Mouse (Mus musculus): ENCODE results near the gene Gm42420.

Gm42420 gene

GRCm38 (mm10) chr6:39573791-39574554, 11.6 kb upstream of the Gm42420 start, which contains the start of gene Adck2:
Gene Adck2 (plus strand): TSS chr6:39573873.
- DNase-seq (ENCODE audit: low read depth, low spot score), result peak; percentile 76

- no peak for DNase-seq (ENCODE audit: low read depth, low spot score)
Observed at GRCm38 (mm10) chr6:39574555-39574869, 11.0 kb upstream of the Gm42420 start.

- DNase-seq (ENCODE audit: low read depth, low spot score), result no peak
Observed at GRCm38 (mm10) chr6:39574951-39575350, 10.6 kb upstream of the Gm42420 start.

GRCm38 (mm10) chr6:39579552-39579951, 6.0 kb upstream of the Gm42420 start:
- DNase-seq (ENCODE audit: low read depth, low spot score), result no peak

- DNase-seq (ENCODE audit: low read depth, low spot score), result no peak
Observed at GRCm38 (mm10) chr6:39580558-39580957, 5.0 kb upstream of the Gm42420 start.

GRCm38 (mm10) chr6:39581087-39581784, 4.3 kb upstream of the Gm42420 start:
- no peak for DNase-seq (ENCODE audit: low read depth, low spot score)

- no peak for DNase-seq (ENCODE audit: low read depth, low spot score)
Observed at GRCm38 (mm10) chr6:39591481-39591880, 5.9 kb downstream of the Gm42420 start.

- DNase-seq (ENCODE audit: low read depth, low spot score), result peak; percentile 89
Observed at GRCm38 (mm10) chr6:39592401-39593214, 7.1 kb downstream of the Gm42420 start, which contains the start of gene Ndufb2. Gene Ndufb2 (plus strand): TSS chr6:39592574.

GRCm38 (mm10) chr6:39600851-39601250, 15.3 kb downstream of the Gm42420 start:
- DNase-seq (ENCODE audit: low read depth, low spot score), result no peak

- DNase-seq (ENCODE audit: low read depth, low spot score), result no peak
Observed at GRCm38 (mm10) chr6:39601828-39602227, 16.3 kb downstream of the Gm42420 start.

GRCm38 (mm10) chr6:39604565-39604964, 19.0 kb downstream of the Gm42420 start:
- no peak for DNase-seq (ENCODE audit: low read depth, low spot score)

- no peak for DNase-seq (ENCODE audit: low read depth, low spot score)
Observed at GRCm38 (mm10) chr6:39606056-39606455, 20.5 kb downstream of the Gm42420 start.

- no peak for DNase-seq (ENCODE audit: low read depth, low spot score)
Observed at GRCm38 (mm10) chr6:39606862-39607261, 21.3 kb downstream of the Gm42420 start.

GRCm38 (mm10) chr6:39607365-39607764, 21.8 kb downstream of the Gm42420 start:
- DNase-seq (ENCODE audit: low read depth, low spot score), result no peak

- DNase-seq (ENCODE audit: low read depth, low spot score), result no peak
Observed at GRCm38 (mm10) chr6:39610207-39610606, 24.7 kb downstream of the Gm42420 start.

GRCm38 (mm10) chr6:39611296-39611695, 25.7 kb downstream of the Gm42420 start:
- DNase-seq (ENCODE audit: low read depth, low spot score), result no peak
